32 mouse cellular contexts compared by ENCODE assay signal in genomic region chr4:114797254-114797914, GRCm38 (mm10). TPM values are rescaled to one million over a fixed set of nuclear protein-coding genes. Genes with fewer than 3 reads are reported as not detected.
A peak's percentile ranks its signal among the peaks of the same experiment; 100 is the strongest.
DNase-seq lines count a peak whose midpoint lies in the region; ATAC-seq and TF ChIP-seq lines count a peak whose summit lies in the region.
"Had no signal": no experiment of that assay in that cellular context is flagged by ENCODE, and none has a peak within 500 bp of the region (broad histone marks: within the 10 kb centered on the region; RNA-seq: fewer than 3 reads in every experiment).

No protein-coding gene starts in this region.

- no peak for DNase-seq in forebrain, postnatal 0 days
- peak; percentile 65 for DNase-seq in brain, embryonic 14.5 days (ENCODE audit: low read depth)
- DNase-seq in lung, postnatal 36 days = peak; percentile 28
- no peak for DNase-seq in ovary, postnatal 36 days (ENCODE audit: low spot score)
- no peak for DNase-seq in hindbrain, embryonic 14.5 days (ENCODE audit: low spot score)
- DNase-seq: adrenal gland, adult 2 months; cerebellum, adult 11-12 months; cerebellum, postnatal 14 days; gastrocnemius, postnatal 36 days; thymus, postnatal 25 days had no signal

- peak; percentile 47; the same call in 1 of the 2 replicates for ATAC-seq in forebrain, embryonic 12.5 days (ENCODE audit: low FRiP score)
- no peak for ATAC-seq in forebrain, postnatal 0 days
- ATAC-seq in lung, embryonic 15.5 days (ENCODE audit: borderline replicate concordance, extremely low read depth, low FRiP score, low TSS enrichment) = peak; percentile 62; the same call in 1 of the 2 replicates
- ATAC-seq in intestine, postnatal 0 days = no peak
- ATAC-seq in hindbrain, embryonic 14.5 days (ENCODE audit: low FRiP score) = no peak
- ATAC-seq: midbrain, embryonic 13.5 days had no signal

- H3K9me3 ChIP-seq in forebrain, embryonic 12.5 days = no peaks in the 10 kb centered on the region
- no peaks in the 10 kb centered on the region for H3K9me3 ChIP-seq in forebrain, postnatal 0 days (ENCODE audit: low read length)
- no peaks in the 10 kb centered on the region for H3K9me3 ChIP-seq in lung, embryonic 15.5 days
- no peaks in the 10 kb centered on the region for H3K9me3 ChIP-seq in intestine, postnatal 0 days (ENCODE audit: control insufficient read depth)
- no peaks in the 10 kb centered on the region for H3K9me3 ChIP-seq in hindbrain, embryonic 14.5 days (ENCODE audit: control insufficient read depth, low read length)
- H3K9me3 ChIP-seq: hindbrain, embryonic 15.5 days; limb, embryonic 15.5 days; megakaryocyte, embryonic 14.5 days; midbrain, embryonic 13.5 days; stomach, embryonic 15.5 days had no signal

- no peak overlapping the region for H3K4me3 ChIP-seq in forebrain, embryonic 12.5 days (replicated peaks)
- H3K4me3 ChIP-seq in forebrain, postnatal 0 days (ENCODE audit: low read depth, low read length) = no peak overlapping the region
- H3K4me3 ChIP-seq in lung, embryonic 15.5 days = no peak overlapping the region
- no peak overlapping the region for H3K4me3 ChIP-seq in intestine, postnatal 0 days (ENCODE audit: low read depth, low read length)
- no peak overlapping the region for H3K4me3 ChIP-seq in hindbrain, embryonic 14.5 days (replicated peaks; ENCODE audit: low read length)
- H3K4me3 ChIP-seq: hindbrain, embryonic 15.5 days; left cerebral cortex, adult 2 months; limb, embryonic 15.5 days; megakaryocyte, embryonic 14.5 days; midbrain, embryonic 13.5 days; stomach, embryonic 15.5 days had no signal

- TF ChIP-seq CTCF in forebrain, postnatal 0 days (IDR thresholded peaks at IDR 0.05; ENCODE audit: low read depth) = no peak
- TF ChIP-seq CTCF in brain, embryonic 14.5 days (IDR thresholded peaks at IDR 0.05; ENCODE audit: borderline replicate concordance, extremely low read depth, insufficient read depth, insufficient read length) = no peak
- no peak for TF ChIP-seq CTCF in intestine, postnatal 0 days (IDR thresholded peaks at IDR 0.05; ENCODE audit: low read depth)

- H3K27me3 ChIP-seq in forebrain, embryonic 12.5 days = peaks cover 99% of the 10 kb centered on the region
- H3K27me3 ChIP-seq in forebrain, postnatal 0 days (ENCODE audit: insufficient read depth, low read length) = peaks cover 33% of the 10 kb centered on the region
- no peaks in the 10 kb centered on the region; the same call in 1 of the 2 replicates for H3K27me3 ChIP-seq in lung, embryonic 15.5 days
- H3K27me3 ChIP-seq in intestine, postnatal 0 days (replicated peaks; ENCODE audit: control insufficient read depth, insufficient read depth, low read length) = no peaks in the 10 kb centered on the region
- H3K27me3 ChIP-seq in hindbrain, embryonic 14.5 days (ENCODE audit: control insufficient read depth, insufficient read depth, low read length) = no peaks in the 10 kb centered on the region
- H3K27me3 ChIP-seq: hindbrain, embryonic 15.5 days; midbrain, embryonic 13.5 days; stomach, embryonic 15.5 days had no signal

- 28% methylated on average over 5 of the region's 5 CpGs for WGBS in forebrain, embryonic 12.5 days
- WGBS in forebrain, postnatal 0 days = 17% methylated on average over 5 of the region's 5 CpGs
- 16% methylated on average over 5 of the region's 5 CpGs for WGBS in lung, embryonic 15.5 days
- WGBS in intestine, postnatal 0 days = 37% methylated on average over 5 of the region's 5 CpGs
- 43% methylated on average over 5 of the region's 5 CpGs for WGBS in hindbrain, embryonic 14.5 days

- no peak overlapping the region for H3K27ac ChIP-seq in forebrain, embryonic 12.5 days
- H3K27ac ChIP-seq in forebrain, postnatal 0 days (ENCODE audit: low read depth, low read length) = no peak overlapping the region
- H3K27ac ChIP-seq in lung, embryonic 15.5 days = no peak overlapping the region
- no peak overlapping the region for H3K27ac ChIP-seq in intestine, postnatal 0 days (ENCODE audit: low read depth, low read length)
- H3K27ac ChIP-seq in hindbrain, embryonic 14.5 days = no peak overlapping the region
- H3K27ac ChIP-seq: hindbrain, embryonic 15.5 days; left cerebral cortex, adult 2 months; limb, embryonic 15.5 days; midbrain, embryonic 13.5 days; stomach, embryonic 15.5 days had no signal

- no peak for TF ChIP-seq POLR2A in brain, embryonic 14.5 days (IDR thresholded peaks at IDR 0.05; ENCODE audit: borderline replicate concordance, extremely low read depth, insufficient read depth, insufficient read length, poor library complexity, severe bottlenecking)

- no peaks in the 10 kb centered on the region for H3K36me3 ChIP-seq in forebrain, embryonic 12.5 days (replicated peaks)
- no peaks in the 10 kb centered on the region for H3K36me3 ChIP-seq in forebrain, postnatal 0 days (ENCODE audit: insufficient read depth)
- no peaks in the 10 kb centered on the region for H3K36me3 ChIP-seq in lung, embryonic 15.5 days
- H3K36me3 ChIP-seq in intestine, postnatal 0 days (ENCODE audit: control insufficient read depth, insufficient read depth) = no peaks in the 10 kb centered on the region
- H3K36me3 ChIP-seq in hindbrain, embryonic 14.5 days (replicated peaks; ENCODE audit: control insufficient read depth, insufficient read depth) = no peaks in the 10 kb centered on the region
- H3K36me3 ChIP-seq: hindbrain, embryonic 15.5 days; limb, embryonic 15.5 days; midbrain, embryonic 13.5 days; stomach, embryonic 15.5 days had no signal

- H3K4me2 ChIP-seq in forebrain, embryonic 12.5 days = no peak overlapping the region
- H3K4me2 ChIP-seq in forebrain, postnatal 0 days (ENCODE audit: low read depth) = no peak overlapping the region
- no peak overlapping the region for H3K4me2 ChIP-seq in lung, embryonic 15.5 days
- no peak overlapping the region for H3K4me2 ChIP-seq in intestine, postnatal 0 days (replicated peaks; ENCODE audit: low read depth)
- no peak overlapping the region for H3K4me2 ChIP-seq in hindbrain, embryonic 14.5 days (replicated peaks)
- H3K4me2 ChIP-seq: hindbrain, embryonic 15.5 days; limb, embryonic 15.5 days; midbrain, embryonic 13.5 days; stomach, embryonic 15.5 days had no signal

- H3K4me1 ChIP-seq in forebrain, embryonic 12.5 days = no peaks in the 10 kb centered on the region
- no peaks in the 10 kb centered on the region for H3K4me1 ChIP-seq in forebrain, postnatal 0 days (ENCODE audit: insufficient read depth)
- peaks cover 21% of the 10 kb centered on the region for H3K4me1 ChIP-seq in lung, embryonic 15.5 days
- no peaks in the 10 kb centered on the region for H3K4me1 ChIP-seq in intestine, postnatal 0 days (replicated peaks; ENCODE audit: control insufficient read depth, insufficient read depth, low read length)
- H3K4me1 ChIP-seq in hindbrain, embryonic 14.5 days (replicated peaks; ENCODE audit: control insufficient read depth, insufficient read depth, low read length) = no peaks in the 10 kb centered on the region
- H3K4me1 ChIP-seq: hindbrain, embryonic 15.5 days; megakaryocyte, embryonic 14.5 days; midbrain, embryonic 13.5 days had no signal

- H3K9ac ChIP-seq in forebrain, embryonic 12.5 days = no peak overlapping the region
- H3K9ac ChIP-seq in forebrain, postnatal 0 days = no peak overlapping the region
- no peak overlapping the region for H3K9ac ChIP-seq in lung, embryonic 15.5 days
- H3K9ac ChIP-seq in intestine, postnatal 0 days (ENCODE audit: low read depth, low read length) = no peak overlapping the region
- no peak overlapping the region for H3K9ac ChIP-seq in hindbrain, embryonic 14.5 days
- H3K9ac ChIP-seq: hindbrain, embryonic 15.5 days; limb, embryonic 15.5 days; midbrain, embryonic 13.5 days; stomach, embryonic 15.5 days had no signal

RNA-seq across cellular contexts. Expression of gene Gm12830, which starts 24.1 kb away (rescaled TPM):
- 0.08 TPM in 1 of 2 replicates, not detected in the other for polyA plus RNA-seq in forebrain, embryonic 12.5 days (2016; fragmentation: Nextera tagmentation; extraction: Ambion mirVana)
- not detected in 2 replicates for total RNA-seq in forebrain, postnatal 0 days (2014; rRNA removed)
- polyA plus RNA-seq in forebrain, postnatal 0 days (2015; fragmentation: Nextera tagmentation; extraction: Ambion mirVana) = not detected in 2 replicates
- polyA plus RNA-seq in brain, embryonic 14.5 days (2012; rRNA removed) = not detected in 2 replicates
- polyA plus RNA-seq in lung, embryonic 15.5 days (2015; fragmentation: Nextera tagmentation; extraction: Ambion mirVana) = not detected in 2 replicates
- polyA plus RNA-seq in intestine, postnatal 0 days (2015; fragmentation: Nextera tagmentation; extraction: Ambion mirVana) = not detected in 2 replicates
- not detected in 2 replicates for polyA plus RNA-seq in hindbrain, embryonic 14.5 days (2014; fragmentation: Nextera tagmentation; extraction: Ambion mirVana)
- total RNA-seq: adrenal gland, adult 2 months; adrenal gland, postnatal 4 days; gastrocnemius, adult 18-20 months; gastrocnemius, postnatal 36 days; heart, adult 8-10 months; heart, postnatal 25 days; layer of hippocampus, postnatal 10 days; left cerebral cortex, adult 2 months; left cerebral cortex, postnatal 36 days; monocyte, adult 5-6 weeks; neutrophil, adult 5-6 weeks had no signal
- polyA plus RNA-seq: adrenal gland, adult 2 months; embryonic facial prominence, embryonic 11.5 days; heart, embryonic 14.5 days; hindbrain, embryonic 15.5 days; intestine, embryonic 14.5 days; large intestine, adult 2 months; limb, embryonic 15.5 days; liver, embryonic 16.5 days; stomach, embryonic 15.5 days had no signal

Comparison
In these comparisons a context has a peak if more than half of its experiments do, and no peak if none do; other contexts are left out.
1. ATAC-seq: peak in forebrain, embryonic 12.5 days (single experiment) and lung, embryonic 15.5 days (single experiment); none in forebrain, postnatal 0 days (single experiment), intestine, postnatal 0 days (single experiment) and hindbrain, embryonic 14.5 days (single experiment).
2. DNase-seq: peak in brain, embryonic 14.5 days (single experiment) and lung, postnatal 36 days (single experiment); none in forebrain, postnatal 0 days (single experiment), ovary, postnatal 36 days (single experiment) and hindbrain, embryonic 14.5 days (single experiment).